Mouse (Mus musculus): Measurements from ENCODE around the gene Spata17.
A peak's percentile ranks its signal among the peaks of the same experiment; 100 is the strongest.

The Spata17 gene

DNA sequence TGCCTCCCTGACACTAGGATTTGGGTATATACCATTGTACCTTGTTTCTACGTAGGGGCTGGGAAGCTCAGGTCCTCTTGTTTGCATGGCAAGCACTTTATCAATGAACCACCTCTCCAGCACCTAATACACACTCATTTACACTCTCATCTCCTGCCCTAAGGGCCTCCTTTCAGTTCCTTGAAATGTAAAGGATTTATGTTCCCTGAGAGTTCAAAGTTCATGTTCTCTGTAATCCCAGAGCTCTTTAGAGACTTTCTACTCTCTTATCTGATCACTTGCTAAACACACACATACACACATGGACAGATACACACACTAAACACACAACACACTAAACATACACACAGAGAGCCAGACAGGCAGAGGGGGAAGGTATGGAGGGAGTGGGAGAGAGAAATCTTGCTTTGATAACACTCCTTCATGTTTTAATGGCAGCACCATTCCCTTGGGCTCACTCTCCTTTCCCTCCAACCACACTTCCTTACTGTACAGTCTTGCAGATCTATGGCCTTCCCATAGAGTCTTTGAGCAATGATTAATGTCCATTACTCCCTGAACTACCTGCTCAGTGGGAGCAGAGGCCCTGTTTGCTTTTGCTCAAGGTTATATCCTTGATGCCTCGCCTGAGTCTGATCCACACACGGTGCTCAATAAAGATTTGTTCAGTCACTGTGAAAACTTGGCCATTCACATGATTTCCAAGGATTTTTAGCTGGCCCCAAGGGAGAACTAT lies 126.4 kb downstream of the Spata17 start:
- no peak for DNase-seq (ENCODE audit: extremely low read depth, insufficient read length, low spot score)

DNA sequence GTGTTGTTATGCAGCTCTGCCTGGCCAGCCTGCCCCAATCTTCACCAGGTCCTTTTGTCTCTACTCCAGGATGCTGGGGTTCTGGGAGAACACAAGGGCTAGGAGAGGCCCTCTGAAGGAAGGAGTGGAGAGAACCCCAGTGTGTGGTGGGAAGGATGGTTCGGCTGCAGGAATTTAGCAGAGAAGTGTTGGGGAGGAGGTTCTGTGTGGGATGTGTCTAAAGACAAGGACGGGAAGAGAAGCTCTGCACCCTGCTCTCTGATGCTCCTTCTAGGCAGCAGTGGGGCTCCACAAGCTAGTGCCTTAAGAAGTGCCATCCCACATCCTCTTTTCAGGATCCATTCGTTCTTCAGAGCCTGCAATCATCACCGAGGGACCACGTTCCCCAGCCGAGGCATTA lies 129.2 kb downstream of the Spata17 start:
- DNase-seq (ENCODE audit: extremely low read depth, insufficient read length, low spot score): no peak

DNA sequence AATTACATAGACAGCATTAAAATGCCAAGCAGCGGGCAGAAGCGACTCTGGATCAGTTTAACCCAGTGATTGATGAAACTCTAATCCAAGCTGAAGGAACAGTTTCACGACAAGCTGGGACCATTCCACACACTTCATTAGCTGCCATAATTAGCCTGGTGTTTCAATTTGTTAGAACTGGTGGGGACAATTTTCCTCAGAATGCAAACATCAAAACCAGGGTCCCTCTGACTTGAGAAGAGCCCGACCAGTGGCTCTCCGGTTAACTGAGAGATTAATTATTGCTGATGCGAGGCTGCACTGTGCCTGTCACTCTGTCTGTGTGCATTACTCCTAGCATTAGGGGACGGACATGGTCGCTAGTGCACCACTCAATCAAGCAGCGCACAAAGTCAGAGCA lies 137.9 kb downstream of the Spata17 start:
- DNase-seq (ENCODE audit: extremely low read depth, insufficient read length, low spot score): no peak

DNA sequence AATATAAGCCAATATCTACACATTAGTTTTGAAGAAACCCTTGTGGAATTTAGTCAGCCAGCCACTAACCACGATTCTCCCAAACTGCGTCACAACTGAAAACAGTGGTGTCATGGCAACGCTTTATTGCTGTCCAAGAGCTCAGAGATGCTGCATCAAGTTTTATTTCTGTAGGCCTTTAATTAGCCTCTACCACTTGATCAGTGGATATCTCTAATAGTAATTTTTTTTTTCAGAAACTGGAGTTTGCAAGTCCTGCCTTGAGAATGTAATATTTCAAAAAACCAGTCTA lies 138.3 kb downstream of the Spata17 start:
- no peak for DNase-seq (ENCODE audit: extremely low read depth, insufficient read length, low spot score)

DNA sequence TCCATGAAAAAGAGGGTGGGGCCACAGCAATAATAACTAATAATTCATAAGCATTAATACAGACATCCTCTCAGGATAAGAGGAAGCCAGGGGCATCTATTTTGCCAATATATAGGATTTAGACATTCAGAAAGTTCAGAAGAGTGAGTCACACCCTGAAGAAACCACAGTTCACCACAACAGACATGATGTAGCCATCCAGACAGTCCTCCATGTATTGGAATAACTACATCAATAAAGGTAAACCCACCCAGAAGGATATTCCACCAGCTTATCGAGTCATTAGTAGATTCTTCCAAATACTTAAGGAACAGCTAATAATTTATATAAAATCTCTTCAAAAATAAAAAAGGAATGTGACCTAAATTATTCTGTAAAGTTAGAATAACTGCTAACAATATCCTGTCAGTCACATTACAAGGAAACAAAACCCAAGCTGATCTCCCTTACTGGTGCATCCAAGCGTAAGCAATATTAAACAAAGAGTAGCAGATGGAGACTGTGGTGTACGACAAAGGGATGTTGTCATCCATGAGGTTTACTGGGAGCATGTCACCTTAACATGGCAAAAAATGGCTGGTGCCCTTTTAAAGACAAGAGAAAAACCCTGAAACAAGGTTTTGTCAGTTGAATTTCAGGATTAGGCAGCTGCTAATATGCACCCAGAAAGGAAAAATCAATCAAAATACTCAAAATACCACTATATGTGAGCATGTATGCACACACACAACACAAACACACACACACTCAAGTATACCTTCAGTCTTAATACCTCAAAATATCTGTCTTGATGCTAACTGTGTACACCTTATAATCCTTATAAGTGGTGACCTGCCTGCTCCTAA lies 138.8 kb downstream of the Spata17 start:
- DNase-seq (ENCODE audit: extremely low read depth, insufficient read length, low spot score): no peak

DNA sequence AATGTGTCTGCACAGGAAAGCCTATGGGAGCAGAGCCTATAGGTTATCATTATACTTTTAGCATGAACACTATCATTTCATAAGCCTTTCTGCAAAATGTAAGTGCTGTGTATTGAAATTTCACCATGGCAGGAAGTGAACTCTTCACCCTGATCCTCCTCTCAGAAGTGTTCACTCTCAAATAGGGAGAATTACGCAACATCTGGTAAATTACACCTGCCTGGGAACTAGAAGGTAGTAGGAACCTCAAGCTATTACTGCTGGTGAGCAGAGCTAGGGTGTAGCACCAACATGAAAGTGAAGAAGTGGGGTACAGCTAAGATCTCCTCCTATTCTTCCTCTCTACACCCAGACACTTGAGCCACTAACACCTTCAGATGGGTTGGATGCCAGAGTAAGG lies 155.4 kb downstream of the Spata17 start:
- no peak for DNase-seq (ENCODE audit: extremely low read depth, insufficient read length, low spot score)

DNA sequence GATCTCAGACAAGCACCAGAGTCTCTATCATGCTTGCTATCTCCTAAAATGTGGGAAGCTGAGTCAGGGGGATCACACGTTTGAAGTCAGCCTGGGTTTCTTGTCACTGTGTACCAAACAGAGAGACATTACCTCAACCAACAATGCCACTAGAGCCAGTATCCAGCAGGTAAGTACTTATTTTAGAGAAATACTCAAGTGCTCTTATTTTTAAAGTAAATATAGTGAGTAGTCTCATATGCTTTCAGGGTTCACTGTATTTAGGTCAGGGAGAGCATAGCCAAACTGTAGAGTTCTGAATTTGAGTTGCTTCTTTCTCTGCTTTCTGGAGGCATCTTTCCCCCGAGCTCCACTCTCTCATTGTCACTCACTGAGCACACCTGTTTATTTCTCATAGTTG lies 160.9 kb downstream of the Spata17 start:
- DNase-seq (ENCODE audit: extremely low read depth, insufficient read length, low spot score): no peak

DNA sequence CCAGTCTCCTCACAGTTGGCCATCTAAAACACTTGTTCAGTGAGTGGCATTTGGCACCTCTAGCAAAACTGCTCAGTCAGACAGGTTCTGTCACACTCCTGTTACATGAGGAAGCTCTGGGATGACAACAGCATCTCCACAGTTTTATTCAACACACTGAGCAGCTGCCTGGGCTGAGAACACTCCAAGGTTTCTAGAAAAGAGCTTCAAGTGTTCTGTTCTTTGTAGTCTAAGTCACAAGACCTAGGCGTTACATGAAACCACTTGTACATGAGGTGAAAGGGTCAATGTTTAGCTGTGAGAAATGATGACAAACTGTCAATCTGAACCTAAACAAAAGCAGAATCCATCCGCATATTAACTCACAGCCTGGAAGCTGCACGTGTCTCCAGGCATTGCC lies 161.4 kb downstream of the Spata17 start:
- no peak for DNase-seq (ENCODE audit: extremely low read depth, insufficient read length, low spot score)

DNA sequence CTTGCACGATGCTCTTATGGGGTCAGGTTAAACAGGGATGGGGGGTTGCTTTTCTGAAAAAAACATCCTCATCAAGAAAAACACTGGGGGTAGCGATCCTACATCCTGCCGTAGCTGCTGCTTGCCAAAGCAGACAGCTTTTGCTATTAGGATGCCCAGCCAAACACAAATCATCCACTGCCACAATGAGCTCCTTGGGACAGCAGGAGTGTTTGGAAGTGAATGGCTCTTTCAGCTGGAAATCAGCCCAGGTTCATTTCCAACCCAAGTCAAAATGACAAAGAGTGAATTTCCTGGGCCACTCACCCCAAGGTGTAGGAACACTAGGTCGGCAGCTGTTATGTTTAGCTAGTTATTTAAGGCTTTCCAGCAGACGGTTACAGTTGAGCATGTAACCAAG lies 162.7 kb downstream of the Spata17 start:
- no peak for DNase-seq (ENCODE audit: extremely low read depth, insufficient read length, low spot score)

DNA sequence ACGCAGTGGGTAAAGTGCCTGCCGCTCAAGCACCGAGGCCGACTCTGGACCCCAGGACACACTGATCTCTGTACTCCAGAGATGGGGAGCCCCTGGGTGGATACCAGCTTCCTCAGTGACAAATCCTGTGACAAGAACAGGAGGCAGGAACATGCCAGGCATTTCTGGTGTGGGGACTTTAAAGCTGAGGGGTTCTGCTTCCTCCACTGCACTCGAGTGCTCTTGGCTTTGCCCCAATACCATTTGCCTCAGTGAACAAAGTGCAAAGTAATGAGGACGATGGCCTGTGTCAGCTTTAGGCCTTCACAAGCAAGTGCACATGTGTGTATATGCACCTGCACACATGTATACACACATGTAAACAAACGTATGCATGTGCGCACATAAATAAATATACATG lies 164.0 kb downstream of the Spata17 start:
- no peak for DNase-seq (ENCODE audit: extremely low read depth, insufficient read length, low spot score)

DNA sequence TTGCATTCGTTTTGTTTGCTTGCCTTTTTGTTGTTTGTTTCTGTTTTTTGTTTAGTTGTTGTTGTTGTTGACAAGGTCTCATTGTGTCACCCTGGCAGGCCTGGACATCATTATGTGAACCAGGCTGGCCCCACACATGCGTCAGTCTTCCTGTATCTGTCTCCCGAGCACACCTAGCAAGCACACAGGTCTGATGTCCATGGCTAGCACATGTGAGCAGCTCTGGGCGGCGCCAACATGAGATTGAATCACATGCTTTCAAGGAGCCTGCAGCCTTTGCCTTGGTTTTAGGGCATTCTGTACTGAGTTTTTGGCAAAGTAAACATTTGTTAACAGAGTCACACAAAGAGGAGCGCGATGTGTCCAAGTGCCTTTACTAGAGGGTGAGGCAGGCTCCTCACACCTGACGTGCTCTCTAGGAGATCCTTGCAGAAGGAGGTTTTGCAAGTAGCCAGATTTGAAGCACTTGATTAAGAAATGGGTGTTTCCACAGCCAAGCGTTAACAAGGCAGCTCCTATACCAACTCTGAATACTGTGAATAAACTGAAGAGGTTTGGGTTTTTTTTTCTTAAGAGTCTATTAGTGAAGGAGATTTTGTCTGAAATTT lies 166.5 kb downstream of the Spata17 start:
- no peak for DNase-seq (ENCODE audit: extremely low read depth, insufficient read length, low spot score)

DNA sequence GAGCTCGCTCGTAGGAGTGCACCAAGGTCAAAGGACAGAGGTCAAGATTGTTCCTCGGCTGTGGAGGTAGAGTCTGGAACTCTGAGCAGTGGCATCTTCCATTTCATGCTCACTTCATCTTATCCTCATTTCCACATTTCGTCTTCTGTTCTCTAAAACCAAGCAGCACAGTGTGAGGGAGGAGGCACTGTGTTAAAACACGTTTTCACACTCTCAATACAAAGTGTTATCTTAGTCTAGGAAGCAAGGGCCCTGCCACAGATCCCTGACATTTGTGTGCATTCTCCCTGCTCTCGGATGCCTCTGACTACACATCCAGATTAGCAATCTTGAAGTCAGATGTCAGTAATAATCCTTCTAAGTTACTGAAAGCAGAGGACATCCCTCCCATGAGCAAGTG lies 170.5 kb downstream of the Spata17 start:
- DNase-seq (ENCODE audit: extremely low read depth, insufficient read length, low spot score): no peak

DNA sequence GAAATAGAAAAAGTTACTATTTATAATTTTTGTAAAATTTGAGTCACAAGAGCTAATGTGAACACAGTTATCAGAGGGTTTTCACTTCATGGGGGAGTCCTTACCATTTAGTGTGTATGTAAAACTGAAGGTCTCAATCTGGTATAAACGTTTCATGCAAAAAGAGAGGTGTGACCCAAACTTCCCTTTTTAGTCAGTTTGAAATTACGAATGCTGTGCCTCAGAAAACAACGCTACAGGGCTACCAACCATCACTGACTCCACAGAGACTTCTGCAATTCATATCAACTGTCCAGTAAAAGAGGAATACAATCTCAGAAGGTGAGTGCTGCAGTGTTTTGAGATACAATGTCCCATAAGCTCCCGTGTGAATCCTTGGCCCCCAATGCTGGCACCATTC lies 175.5 kb downstream of the Spata17 start:
- no peak for DNase-seq (ENCODE audit: extremely low read depth, insufficient read length, low spot score)

DNA sequence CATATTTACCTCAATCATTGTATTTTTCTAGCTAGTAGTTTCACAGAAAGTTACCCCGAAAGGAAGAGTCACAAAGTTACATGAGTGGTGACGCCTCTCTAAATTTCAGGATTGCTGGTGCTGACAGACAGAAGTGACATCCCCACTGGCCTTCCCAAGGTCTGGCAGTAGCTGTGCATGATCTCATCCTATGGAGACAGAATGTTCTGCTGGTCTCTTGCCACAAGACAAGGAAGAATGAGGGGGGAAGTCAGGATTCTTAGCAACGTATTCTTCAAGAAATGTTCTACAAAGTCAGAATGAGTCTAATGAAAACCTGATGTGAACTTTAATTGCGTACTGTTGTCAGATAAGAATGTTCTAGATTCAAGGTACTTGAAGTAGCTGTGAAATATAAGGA lies 179.5 kb downstream of the Spata17 start:
- no peak for DNase-seq (ENCODE audit: extremely low read depth, insufficient read length, low spot score)

DNA sequence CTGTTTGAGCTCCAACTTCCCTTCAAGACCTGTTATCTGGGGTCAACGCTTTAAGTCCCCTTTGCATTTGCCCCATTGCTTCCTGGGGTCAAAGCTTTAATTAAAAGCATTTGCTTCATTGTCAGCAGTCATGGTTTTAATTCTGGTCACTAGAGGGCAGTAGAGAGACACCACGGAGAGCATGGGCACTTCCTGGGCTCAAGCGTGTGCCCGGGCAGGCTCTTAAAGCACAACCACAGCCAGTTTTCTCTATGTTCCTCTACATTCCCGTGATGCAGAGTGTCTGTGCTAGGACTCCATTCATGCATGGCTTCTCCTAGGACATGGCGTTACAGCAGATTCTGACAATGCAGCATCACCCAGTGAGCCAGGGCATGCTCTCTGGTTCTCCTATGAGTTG lies 183.5 kb downstream of the Spata17 start:
- DNase-seq (ENCODE audit: extremely low read depth, insufficient read length, low spot score): peak; percentile 20

DNA sequence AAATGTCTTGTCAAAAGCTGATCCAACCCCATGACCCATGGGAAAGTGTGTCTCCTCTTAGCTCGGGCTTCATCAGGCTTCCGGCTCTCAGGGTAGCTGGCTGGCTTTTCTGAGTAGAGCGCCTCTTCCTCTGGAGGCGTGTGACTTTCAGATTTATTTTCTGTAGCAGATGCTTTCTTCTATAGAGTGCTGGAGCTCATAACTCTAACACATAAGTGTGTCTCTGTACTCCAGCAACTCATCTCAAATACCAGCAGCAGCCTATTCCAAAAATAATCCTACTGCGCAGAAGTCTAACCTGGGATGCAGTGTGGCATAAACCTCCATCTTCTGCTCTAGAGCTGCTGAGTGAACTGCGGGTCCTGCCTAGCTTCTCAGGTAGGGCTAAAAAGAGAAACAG lies 186.4 kb downstream of the Spata17 start:
- no peak for DNase-seq (ENCODE audit: extremely low read depth, insufficient read length, low spot score)

DNA sequence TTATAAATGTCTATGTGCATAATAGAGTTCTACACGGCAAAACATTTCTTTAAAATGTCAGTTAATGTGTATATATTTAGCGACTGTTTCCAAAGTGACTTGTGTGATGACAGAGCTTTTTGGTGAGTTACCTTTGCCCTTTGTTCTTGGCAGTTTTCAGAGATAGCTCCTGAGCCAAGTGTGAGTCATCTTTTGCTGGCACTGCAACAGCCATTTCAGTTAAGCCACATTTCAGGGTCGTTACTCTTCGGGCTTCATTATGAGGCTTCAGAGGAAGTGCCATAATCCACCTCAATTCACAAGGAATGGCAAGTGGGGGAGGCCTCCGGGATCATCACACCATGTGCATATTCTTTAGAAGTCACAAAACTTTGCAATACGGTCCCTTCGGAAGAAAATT lies 195.3 kb downstream of the Spata17 start:
- no peak for DNase-seq (ENCODE audit: extremely low read depth, insufficient read length, low spot score)

DNA sequence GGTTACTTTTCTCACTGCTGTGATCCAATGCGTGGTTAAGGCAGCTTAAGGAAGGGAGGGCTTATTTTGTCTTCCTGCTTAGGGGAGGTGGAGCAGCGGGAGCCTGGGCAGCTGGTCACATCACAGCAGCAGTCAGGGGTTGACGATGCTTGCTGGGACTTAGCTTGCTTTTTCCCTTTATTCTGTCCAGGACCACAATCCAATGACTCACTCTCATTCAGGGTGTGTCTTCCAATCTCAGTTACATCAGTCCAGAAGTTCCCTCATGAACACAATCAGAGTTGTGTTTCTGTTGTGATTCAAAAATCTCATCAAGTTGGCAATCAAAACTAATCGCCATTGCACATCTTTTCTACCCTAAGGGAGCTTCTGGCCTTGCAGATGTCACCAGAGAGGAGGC lies 199.1 kb downstream of the Spata17 start:
- DNase-seq (ENCODE audit: extremely low read depth, insufficient read length, low spot score): no peak

DNA sequence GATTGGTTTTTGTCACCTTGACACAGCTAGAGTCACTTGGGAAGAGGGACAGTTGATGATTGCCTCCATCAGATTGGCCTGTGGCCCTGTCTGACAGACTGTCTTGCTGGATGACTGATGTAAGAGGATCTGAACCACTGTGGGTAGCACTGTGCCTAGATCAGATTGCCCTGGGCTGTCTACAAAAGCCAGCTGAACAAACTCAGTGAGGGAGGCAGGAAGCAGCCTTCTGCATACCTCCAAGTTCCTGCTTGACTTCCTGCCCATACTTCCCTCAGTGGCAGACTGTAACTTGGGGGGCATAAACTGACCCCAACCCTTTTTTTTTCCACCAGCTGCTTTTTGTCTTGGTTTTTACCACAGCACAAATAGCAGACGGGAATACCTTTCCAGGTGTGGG lies 199.6 kb downstream of the Spata17 start:
- DNase-seq (ENCODE audit: extremely low read depth, insufficient read length, low spot score): no peak

DNA sequence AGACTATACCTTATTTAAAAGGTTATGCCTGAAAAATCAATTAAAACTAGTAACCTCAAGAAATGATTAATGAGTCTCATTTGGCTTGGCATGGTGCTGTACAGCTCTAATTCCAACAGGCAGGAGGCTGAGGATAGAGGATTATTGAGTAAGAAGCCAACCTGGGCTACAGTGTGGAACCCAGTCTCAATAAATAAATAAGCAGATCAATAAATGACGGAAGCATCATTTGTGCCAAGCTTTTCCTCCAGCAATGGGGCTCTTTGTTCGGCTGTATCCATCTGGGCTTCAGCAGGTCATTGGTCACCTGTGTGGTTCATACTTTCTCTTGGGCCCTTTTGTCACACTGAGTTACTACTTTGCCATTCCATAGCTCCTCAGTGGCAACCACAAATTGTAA lies 201.1 kb downstream of the Spata17 start:
- DNase-seq (ENCODE audit: extremely low read depth, insufficient read length, low spot score): no peak

DNA sequence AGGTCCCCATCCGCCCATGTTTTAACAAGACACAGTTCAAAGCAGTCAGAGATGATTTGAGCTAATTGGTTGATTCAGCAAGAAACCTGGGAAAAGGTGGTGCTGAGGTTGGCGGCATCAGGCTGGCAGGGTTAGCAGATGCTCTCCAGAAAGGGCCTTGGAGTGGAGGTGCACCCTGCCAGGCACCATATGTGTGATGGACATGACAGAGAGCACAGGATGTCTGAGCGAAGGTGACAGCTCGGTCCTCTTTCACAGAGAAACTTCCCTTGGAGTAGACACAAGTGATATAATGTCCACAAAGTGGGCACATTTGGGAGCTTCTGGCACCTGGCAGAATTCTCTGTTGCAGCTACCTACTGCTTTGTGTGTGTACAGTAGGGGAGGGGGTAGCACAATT lies 203.7 kb downstream of the Spata17 start:
- DNase-seq (ENCODE audit: extremely low read depth, insufficient read length, low spot score): no peak

DNA sequence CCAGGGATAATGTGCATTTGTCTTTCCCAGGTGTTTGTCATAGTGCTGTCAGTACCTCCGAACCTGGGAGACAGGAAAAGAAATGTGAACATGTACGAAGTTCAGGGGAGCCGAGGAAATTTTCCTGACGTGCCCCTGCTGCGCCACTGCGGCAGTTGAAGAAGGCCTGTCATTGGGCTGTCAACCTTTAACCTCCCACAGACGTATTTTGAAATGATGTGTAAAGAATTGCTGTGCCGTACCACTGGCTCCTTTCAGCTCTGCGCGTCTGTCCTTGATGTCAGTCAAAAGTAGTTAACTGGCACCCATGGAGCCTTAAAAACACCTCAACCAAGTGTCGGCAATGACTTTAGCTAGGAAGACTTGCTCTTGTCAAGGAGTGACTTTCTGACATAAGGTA lies 205.2 kb downstream of the Spata17 start:
- no peak for DNase-seq (ENCODE audit: extremely low read depth, insufficient read length, low spot score)
